Mouse (Mus musculus) liver, embryonic 18 days (tissue): Measurements from ENCODE around the gene Krtap22-2. TPM values are rescaled to one million over a fixed set of nuclear protein-coding genes. Genes with fewer than 3 reads are reported as not detected.

Source experiments
- polyA plus RNA-seq: library from polyadenylated mRNA; depleted of rRNA; stranded (reverse); fragments of >200 nt; gene quantifications from 2 replicates; pipeline ENCODE4 v1.2.3, GENCODE M21; 2012; rRNA removed

The Krtap22-2 gene
- not detected in 2 replicates for polyA plus RNA-seq

DNA sequence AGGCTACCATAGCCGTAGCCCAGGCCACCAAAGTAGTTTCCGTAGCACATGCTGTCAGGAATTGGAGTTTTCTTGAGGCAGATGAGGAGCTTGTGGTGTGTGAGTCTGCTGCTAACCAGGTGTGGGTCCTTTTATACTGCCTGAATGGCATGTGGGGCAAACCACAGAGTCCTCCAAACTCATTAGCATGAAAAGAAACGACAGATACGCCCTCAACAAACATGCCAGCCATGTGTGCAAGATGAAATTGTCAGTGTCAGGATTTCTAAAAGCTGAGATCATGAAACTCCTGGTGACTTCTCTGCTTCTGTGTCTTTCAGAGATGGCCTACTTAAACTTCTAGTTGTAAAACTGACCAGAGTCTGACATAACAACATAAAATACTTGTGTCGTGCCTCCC is at the start of gene Krtap22-2:
Gene Krtap22-2, minus strand, starts transcription at position 101 of the 400 bp plus-strand sequence.

GRCm38 (mm10) chr16:89047783-89048182 is 37.2 kb upstream of the Krtap22-2 start, which contains the start of gene Krtap6-5:
Krtap6-5 (minus strand) TSS chr16:89047883.

DNA sequence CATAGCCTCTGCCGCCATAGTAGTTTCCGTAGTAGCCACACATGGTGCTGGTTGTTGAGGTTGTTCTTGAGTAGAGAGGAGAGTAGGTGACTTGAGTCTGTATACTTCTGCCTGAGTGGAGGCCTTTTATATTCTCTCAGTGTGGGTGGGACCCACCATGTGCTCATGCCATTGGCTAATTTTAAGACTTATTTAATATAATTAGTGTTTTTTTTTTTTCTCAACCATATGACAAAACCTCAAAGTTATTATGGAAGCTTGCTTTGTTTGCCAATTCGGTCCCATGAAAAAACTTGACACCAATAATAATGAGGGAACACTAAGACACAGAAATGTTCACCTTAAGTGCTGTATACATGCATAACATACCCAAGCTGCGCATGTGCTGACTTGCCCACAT is 30.8 kb upstream of the Krtap22-2 start, which contains the start of gene Gm10228:
Gene Gm10228, minus strand, starts transcription at position 101 of the 400 bp plus-strand sequence.

DNA sequence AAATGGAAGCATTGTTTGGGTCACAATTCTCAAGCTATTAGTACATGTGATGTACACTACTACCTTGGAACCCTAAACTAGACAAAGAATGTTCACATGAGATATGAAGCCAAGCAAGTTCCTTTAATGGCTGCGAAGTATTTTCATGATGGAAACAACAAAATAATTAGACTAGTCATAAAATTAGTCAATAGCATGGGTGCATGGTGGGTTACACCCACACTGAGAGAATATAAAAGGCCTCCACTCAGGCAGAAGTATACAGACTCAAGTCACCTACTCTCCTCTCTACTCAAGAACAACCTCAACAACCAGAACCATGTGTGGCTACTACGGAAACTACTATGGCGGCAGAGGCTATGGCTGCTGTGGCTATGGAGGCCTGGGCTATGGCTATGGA is 20.8 kb upstream of the Krtap22-2 start, which contains the start of gene Krtap6-1:
Gene Krtap6-1, plus strand, starts transcription at position 301 of the 400 bp plus-strand sequence.

GRCm38 (mm10) chr16:89014984-89015383 is 4.4 kb upstream of the Krtap22-2 start, which contains the start of gene Gm10229:
Gm10229 (plus strand) TSS chr16:89015284.

GRCm38 (mm10) chr16:88962773-88963172 is 47.8 kb downstream of the Krtap22-2 start, which contains the start of gene Krtap16-3:
Krtap16-3 (minus strand) TSS chr16:88962873.

Other genes with a start within 250 kb of the Krtap22-2 start
- not detected in 2 replicates for gene 2310057N15Rik, start 236.6 kb downstream of the Krtap22-2 start, polyA plus RNA-seq
- not detected in 2 replicates for gene Gm5965, start 232.9 kb downstream of the Krtap22-2 start, polyA plus RNA-seq
- not detected in 2 replicates for gene Gm20741, start 198.5 kb downstream of the Krtap22-2 start, polyA plus RNA-seq
- gene Krtap15, start 190.5 kb downstream of the Krtap22-2 start, polyA plus RNA-seq = not detected in 2 replicates
- not detected in 2 replicates for gene Krtap14, start 184.6 kb downstream of the Krtap22-2 start, polyA plus RNA-seq
- gene Krtap19-1, start 141.3 kb downstream of the Krtap22-2 start, polyA plus RNA-seq = not detected in 2 replicates
- gene Krtap19-2, start 136.5 kb downstream of the Krtap22-2 start, polyA plus RNA-seq = not detected in 2 replicates
- not detected in 2 replicates for gene Krtap19-3, start 132.7 kb downstream of the Krtap22-2 start, polyA plus RNA-seq
- not detected in 2 replicates for gene Krtap19-4, start 125.7 kb downstream of the Krtap22-2 start, polyA plus RNA-seq
- gene Krtap19-5, start 114.3 kb downstream of the Krtap22-2 start, polyA plus RNA-seq = not detected in 2 replicates
- not detected in 2 replicates for gene Krtap19-9b, start 78.5 kb downstream of the Krtap22-2 start, polyA plus RNA-seq
- gene Krtap16-3, start 47.9 kb downstream of the Krtap22-2 start, polyA plus RNA-seq = not detected in 2 replicates
- gene Gm10229, start 4.5 kb upstream of the Krtap22-2 start, polyA plus RNA-seq = not detected in 2 replicates
- not detected in 2 replicates for gene Krtap6-1, start 20.9 kb upstream of the Krtap22-2 start, polyA plus RNA-seq
- not detected in 2 replicates for gene Gm10228, start 30.7 kb upstream of the Krtap22-2 start, polyA plus RNA-seq
- not detected in 2 replicates for gene Krtap6-5, start 37.1 kb upstream of the Krtap22-2 start, polyA plus RNA-seq
- not detected in 2 replicates for gene 1110025L11Rik, start 53.2 kb upstream of the Krtap22-2 start, polyA plus RNA-seq
- not detected in 2 replicates for gene Krtap6-3, start 73.3 kb upstream of the Krtap22-2 start, polyA plus RNA-seq
- gene Gm6358, start 130.1 kb upstream of the Krtap22-2 start, polyA plus RNA-seq = not detected in 2 replicates
- not detected in 2 replicates for gene Gm10061, start 140.3 kb upstream of the Krtap22-2 start, polyA plus RNA-seq
- gene Gm9789, start 147.2 kb upstream of the Krtap22-2 start, polyA plus RNA-seq = not detected in 2 replicates
- not detected in 2 replicates for gene Gm7735, start 158.7 kb upstream of the Krtap22-2 start, polyA plus RNA-seq
- not detected in 2 replicates for gene 1110057P08Rik, start 164.0 kb upstream of the Krtap22-2 start, polyA plus RNA-seq
- not detected in 2 replicates for gene Krtap20-2, start 195.1 kb upstream of the Krtap22-2 start, polyA plus RNA-seq